Mouse (Mus musculus) cortical plate, adult 2 months (tissue): ENCODE results near the gene Uba1.

Experiments used
- CTCF ChIP-seq: fragments of 200-500 bp; IDR thresholded peaks from 2 replicates; pipeline ENCODE4 v1.5.1; 2011; ENCODE audit warnings: mild to moderate bottlenecking, control low read depth, low read length; ENCODE audit not compliant: insufficient read depth; ENCODE audit errors: extremely low read depth
- POLR2A ChIP-seq: fragments of 200-500 bp; IDR thresholded peaks from 2 replicates; pipeline ENCODE4 v1.6.1; 2011; ENCODE audit warnings: mild to moderate bottlenecking, low read length, control low read depth; ENCODE audit not compliant: insufficient read depth; ENCODE audit errors: extremely low read depth

GRCm38 (mm10) chrX:20662716-20663443 is 4.8 kb downstream of the Uba1 start:
- TF ChIP-seq POLR2A (peak; percentile 51; the same call in 1 of the 2 replicates), CTCF (peak; percentile 22; the same call in 1 of the 2 replicates)
